Mouse (Mus musculus): ENCODE data around the gene Dhx16.

Dhx16 gene

GRCm38 (mm10) chr17:35859371-35859770 is 20.2 kb upstream of the Dhx16 start:
- in situ Hi-C loops (cut with MboI) = no loop called here

- in situ Hi-C loops (cut with MboI) = no loop called here
Measured at GRCm38 (mm10) chr17:35859835-35860234, 19.8 kb upstream of the Dhx16 start.

GRCm38 (mm10) chr17:35860831-35861197 is 18.8 kb upstream of the Dhx16 start:
- in situ Hi-C loops (cut with MboI) = no loop called here

GRCm38 (mm10) chr17:35861198-35861857 is 18.3 kb upstream of the Dhx16 start, which contains the start of gene Nrm:
Gene Nrm (plus strand): TSS chr17:35861318.
- in situ Hi-C loops (cut with MboI) = no loop called here

GRCm38 (mm10) chr17:35864832-35865353 is 14.7 kb upstream of the Dhx16 start:
- in situ Hi-C loops (cut with MboI) = no loop called here

GRCm38 (mm10) chr17:35865481-35866280 is 13.9 kb upstream of the Dhx16 start, which contains the start of gene Ppp1r18:
Gene Ppp1r18 (plus strand): TSS chr17:35865593.
- in situ Hi-C loops (cut with MboI) = no loop called here

GRCm38 (mm10) chr17:35866281-35866831 is 13.3 kb upstream of the Dhx16 start:
- in situ Hi-C loops (cut with MboI) = no loop called here

- in situ Hi-C loops (cut with MboI) = no loop called here
Measured at GRCm38 (mm10) chr17:35866911-35867890, 12.4 kb upstream of the Dhx16 start.

GRCm38 (mm10) chr17:35868165-35868820 is 11.3 kb upstream of the Dhx16 start:
- in situ Hi-C loops (cut with MboI) = no loop called here

- in situ Hi-C loops (cut with MboI) = no loop called here
Measured at GRCm38 (mm10) chr17:35868961-35869345, 10.7 kb upstream of the Dhx16 start.

GRCm38 (mm10) chr17:35869346-35870067 is 10.1 kb upstream of the Dhx16 start:
- in situ Hi-C loops (cut with MboI) = loop anchor here (5.0 kb wide), 1 partner anchor 32 kb away; the partner anchor contains the start of gene Tubb5

GRCm38 (mm10) chr17:35870151-35870883 is 9.3 kb upstream of the Dhx16 start:
- in situ Hi-C loops (cut with MboI) = loop anchor here (5.0 kb wide), 1 partner anchor 33 kb away; the partner anchor contains the start of gene Tubb5

GRCm38 (mm10) chr17:35870884-35871696 is 8.5 kb upstream of the Dhx16 start:
- in situ Hi-C loops (cut with MboI) = loop anchor here (5.0 kb wide), 1 partner anchor 34 kb away; the partner anchor contains the start of gene Tubb5

- in situ Hi-C loops (cut with MboI) = loop anchor here (5.0 kb wide), 1 partner anchor 37 kb away; the partner anchor contains the start of gene Tubb5
Measured at GRCm38 (mm10) chr17:35873774-35874519, 5.7 kb upstream of the Dhx16 start.

GRCm38 (mm10) chr17:35874721-35875120 is 4.9 kb upstream of the Dhx16 start:
- in situ Hi-C loops (cut with MboI) = loop anchor here (5.0 kb wide), 1 partner anchor 37 kb away; the partner anchor contains the start of gene Tubb5

- in situ Hi-C loops (cut with MboI) = no loop called here
Measured at GRCm38 (mm10) chr17:35882924-35883323, 3.3 kb downstream of the Dhx16 start.

- in situ Hi-C loops (cut with MboI) = no loop called here
Measured at GRCm38 (mm10) chr17:35883777-35884176, 4.2 kb downstream of the Dhx16 start.
